ENCODE assay signal across 10 mouse cellular contexts in genomic region chr11:67975252-67975651, GRCm38 (mm10). TPM values are rescaled to one million over a fixed set of nuclear protein-coding genes. Genes with fewer than 3 reads are reported as not detected.
DNase-seq lines count a peak whose midpoint lies in the region; ATAC-seq and TF ChIP-seq lines count a peak whose summit lies in the region.
"Had no signal": no experiment of that assay in that cellular context is flagged by ENCODE, and none has a peak within 500 bp of the region (broad histone marks: within the 10 kb centered on the region; RNA-seq: fewer than 3 reads in every experiment).

No protein-coding gene starts in this region.

- H3K4me2 ChIP-seq in intestine, postnatal 0 days (replicated peaks; ENCODE audit: low read depth): no peak overlapping the region
- H3K4me2 ChIP-seq in intestine, embryonic 16.5 days (ENCODE audit: low read depth, low read length): no peak overlapping the region
- H3K4me2 ChIP-seq: heart, embryonic 13.5 days had no signal

- 10% methylated on average over 2 of the region's 2 CpGs for WGBS in intestine, postnatal 0 days
- WGBS in intestine, embryonic 16.5 days: 2% methylated on average over 2 of the region's 2 CpGs

- no peaks in the 10 kb centered on the region for H3K4me1 ChIP-seq in intestine, postnatal 0 days (replicated peaks; ENCODE audit: control insufficient read depth, insufficient read depth, low read length)
- no peaks in the 10 kb centered on the region for H3K4me1 ChIP-seq in intestine, embryonic 16.5 days (ENCODE audit: control insufficient read depth, insufficient read depth, low read length)

- no peak for ATAC-seq in intestine, postnatal 0 days
- no peak for ATAC-seq in intestine, embryonic 16.5 days

- no peaks in the 10 kb centered on the region for H3K27me3 ChIP-seq in intestine, postnatal 0 days (replicated peaks; ENCODE audit: control insufficient read depth, insufficient read depth, low read length)
- H3K27me3 ChIP-seq in intestine, embryonic 16.5 days (replicated peaks; ENCODE audit: control insufficient read depth, insufficient read depth, low read length): no peaks in the 10 kb centered on the region
- H3K27me3 ChIP-seq: heart, embryonic 13.5 days had no signal

- H3K36me3 ChIP-seq in intestine, postnatal 0 days (ENCODE audit: control insufficient read depth, insufficient read depth): peaks cover 33% of the 10 kb centered on the region
- H3K36me3 ChIP-seq in intestine, embryonic 16.5 days (ENCODE audit: control insufficient read depth, insufficient read depth, low read length): 0 out of 2 replicates have a peak, but pooled peaks cover 3% of the 10 kb centered on the region

- peak; percentile 52 for TF ChIP-seq CTCF in intestine, postnatal 0 days (IDR thresholded peaks at IDR 0.05; ENCODE audit: low read depth)

- no peak overlapping the region for H3K9ac ChIP-seq in intestine, postnatal 0 days (ENCODE audit: low read depth, low read length)
- no peak overlapping the region for H3K9ac ChIP-seq in intestine, embryonic 16.5 days (ENCODE audit: low read depth, low read length)
- H3K9ac ChIP-seq: heart, embryonic 13.5 days had no signal

- intact Hi-C loops in gastrocnemius, postnatal 36 days (cut with DNase I): no loop called here

- H3K9me3 ChIP-seq in intestine, postnatal 0 days (ENCODE audit: control insufficient read depth): no peaks in the 10 kb centered on the region
- no peaks in the 10 kb centered on the region for H3K9me3 ChIP-seq in intestine, embryonic 16.5 days (ENCODE audit: control insufficient read depth, low read length)
- H3K9me3 ChIP-seq: heart, embryonic 13.5 days had no signal

- no peak overlapping the region for H3K4me3 ChIP-seq in intestine, postnatal 0 days (ENCODE audit: low read depth, low read length)
- no peak overlapping the region for H3K4me3 ChIP-seq in intestine, embryonic 16.5 days (ENCODE audit: low read length)
- H3K4me3 ChIP-seq: heart, embryonic 13.5 days had no signal

- DNase-seq in testis, postnatal 10 days (ENCODE audit: low spot score): peak; percentile 52
- DNase-seq in testis, postnatal 14 days (ENCODE audit: low spot score): no peak
- peak; percentile 31 for DNase-seq in embryo, embryonic 9.5 days (ENCODE audit: extremely low spot score)
- DNase-seq in thymus, postnatal 4 days: peak; percentile 61
- no peak for DNase-seq in gastrocnemius, postnatal 10 days
- no peak for DNase-seq in gastrocnemius, postnatal 36 days

- no peak overlapping the region for H3K27ac ChIP-seq in intestine, postnatal 0 days (ENCODE audit: low read depth, low read length)
- H3K27ac ChIP-seq in intestine, embryonic 16.5 days (ENCODE audit: low read length): no peak overlapping the region
- H3K27ac ChIP-seq: heart, embryonic 13.5 days had no signal

RNA-seq across cellular contexts. Expression of gene Stx8, which starts 9.3 kb away (rescaled TPM):
- 79.1 and 82.0 TPM in 2 replicates for polyA plus RNA-seq in intestine, postnatal 0 days (2015; fragmentation: Nextera tagmentation; extraction: Ambion mirVana)
- polyA plus RNA-seq in intestine, embryonic 16.5 days (2015; fragmentation: Nextera tagmentation; extraction: Ambion mirVana): 63.5 and 64.2 TPM in 2 replicates
- 10 to 100 TPM; 24.6 to 27.5 TPM for total RNA-seq in gastrocnemius, postnatal 10 days (2021)
- 10 to 100 TPM; 23.3 to 29.4 TPM for total RNA-seq in gastrocnemius, postnatal 36 days (2021)

RNA-seq across cellular contexts. Expression of gene Cfap52, which starts 9.8 kb away (rescaled TPM):
- polyA plus RNA-seq in intestine, postnatal 0 days (2015; fragmentation: Nextera tagmentation; extraction: Ambion mirVana): 0.97 and 1.4 TPM in 2 replicates
- polyA plus RNA-seq in intestine, embryonic 16.5 days (2015; fragmentation: Nextera tagmentation; extraction: Ambion mirVana): 0.57 and 0.89 TPM in 2 replicates
- 1 to 10 TPM; 6.6 to 7.0 TPM for total RNA-seq in gastrocnemius, postnatal 10 days (2021)
- 1 to 10 TPM; 3.7 to 6.3 TPM for total RNA-seq in gastrocnemius, postnatal 36 days (2021)
- total RNA-seq: liver, adult 2 months had no signal
- polyA plus RNA-seq: liver, adult 2 months had no signal

RNA-seq across cellular contexts. Expression of gene Usp43, which starts 53.3 kb away (rescaled TPM):
- 4.0 TPM in 2 replicates for polyA plus RNA-seq in intestine, postnatal 0 days (2015; fragmentation: Nextera tagmentation; extraction: Ambion mirVana)
- polyA plus RNA-seq in intestine, embryonic 16.5 days (2015; fragmentation: Nextera tagmentation; extraction: Ambion mirVana): 3.3 and 4.0 TPM in 2 replicates
- total RNA-seq in gastrocnemius, postnatal 10 days (2021): 1 to 10 TPM; 1.1 to 1.7 TPM
- under 1 TPM; 0.64 to 0.74 TPM for total RNA-seq in gastrocnemius, postnatal 36 days (2021)
- total RNA-seq: liver, adult 2 months had no signal

Comparison
In these comparisons a context has a peak if more than half of its experiments do, and no peak if none do; other contexts are left out.
1. DNase-seq: peak in testis, postnatal 10 days (single experiment), embryo, embryonic 9.5 days (single experiment) and thymus, postnatal 4 days (single experiment); none in testis, postnatal 14 days (single experiment), gastrocnemius, postnatal 10 days (single experiment) and gastrocnemius, postnatal 36 days (0 of 2).